Mouse (Mus musculus): ENCODE measurements around the gene Ccne1.

DNA sequence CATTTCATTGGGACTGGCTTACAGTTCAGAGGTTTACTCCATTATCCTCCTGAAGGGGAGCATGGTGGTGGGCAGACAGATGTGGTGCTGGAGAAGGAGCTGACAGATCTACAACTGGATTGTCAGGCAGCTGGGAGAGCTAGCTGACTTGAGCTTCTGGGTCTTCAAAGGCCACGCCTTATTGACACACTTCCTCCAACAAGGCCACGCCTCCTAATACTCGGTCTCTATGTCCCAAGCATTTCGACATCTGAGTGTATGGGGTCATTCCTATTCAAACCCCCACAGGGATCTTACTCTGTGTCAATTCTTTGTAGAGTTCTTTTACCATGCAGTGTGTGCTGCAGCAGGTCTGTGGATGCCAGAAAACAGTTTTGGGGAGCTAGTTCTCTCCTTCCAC is 42.9 kb downstream of the Ccne1 start:
- no peak for TF ChIP-seq CTCF (IDR thresholded peaks at IDR 0.05; ENCODE audit: low read depth, low read length)
- TF ChIP-seq TAL1 (conservative IDR thresholded peaks at IDR 0.05; ENCODE audit: low read depth, low read length) = no peak
- TF ChIP-seq GATA1 (IDR thresholded peaks at IDR 0.05; ENCODE audit: borderline replicate concordance, low read length) = no peak
- no peak for TF ChIP-seq GATA2 (IDR thresholded peaks at IDR 0.05; ENCODE audit: borderline replicate concordance, low read depth, low read length)

Measured in G1E (cell line).